Mouse (Mus musculus) adrenal gland, postnatal 10 days (tissue): ENCODE measurements around the gene Pkn3. TPM values are rescaled to one million over a fixed set of nuclear protein-coding genes. Genes with fewer than 3 reads are reported as not detected.

Experiments
- total RNA-seq, 2 experiments: library from RNA; stranded (reverse); gene quantifications; 2 replicates each; pipeline ENCODE4 v1.2.3; 2021

Gene Pkn3
- total RNA-seq, 2 experiments from 2014 or later: 6.3 to 10.1 TPM

Other genes with a start within 250 kb of the Pkn3 start
- gene Cercam, start 208.5 kb upstream of the Pkn3 start, total RNA-seq: 10 to 100 TPM; 16.6 to 19.0 TPM
- 10 to 100 TPM; 41.1 to 44.6 TPM for gene Odf2, start 188.5 kb upstream of the Pkn3 start, total RNA-seq
- 10 to 100 TPM; 31.8 to 36.5 TPM for gene Gle1, start 142.3 kb upstream of the Pkn3 start, total RNA-seq
- gene Sptan1, start 112.1 kb upstream of the Pkn3 start, total RNA-seq: 100 to 1,000 TPM; 200 to 226 TPM
- gene Wdr34, start 28.8 kb upstream of the Pkn3 start, total RNA-seq: 10 to 100 TPM; 20.1 to 24.4 TPM
- gene Set, start 20.3 kb upstream of the Pkn3 start, total RNA-seq: 100 to 1,000 TPM; 216 to 221 TPM
- gene Zdhhc12, start 16.0 kb downstream of the Pkn3 start, total RNA-seq: 10 to 100 TPM; 14.9 to 19.0 TPM
- gene Zer1, start 46.9 kb downstream of the Pkn3 start, total RNA-seq: 10 to 100 TPM; 29.9 to 45.4 TPM
- 10 to 100 TPM; 47.2 to 64.0 TPM for gene Tbc1d13, start 56.1 kb downstream of the Pkn3 start, total RNA-seq
- 10 to 100 TPM; 55.6 to 58.2 TPM for gene Endog, start 93.8 kb downstream of the Pkn3 start, total RNA-seq
- gene Spout1, start 100.8 kb downstream of the Pkn3 start, total RNA-seq: 10 to 100 TPM; 18.1 TPM
- 10 to 100 TPM; 27.4 to 27.9 TPM for gene Kyat1, start 128.2 kb downstream of the Pkn3 start, total RNA-seq
- gene Lrrc8a, start 160.0 kb downstream of the Pkn3 start, total RNA-seq: 10 to 100 TPM; 43.5 to 53.2 TPM
- 1 to 10 TPM; 1.9 to 2.0 TPM for gene Gm28035, start 162.9 kb downstream of the Pkn3 start, total RNA-seq
- 10 to 100 TPM; 23.7 to 24.1 TPM for gene Phyhd1, start 188.5 kb downstream of the Pkn3 start, total RNA-seq
- not detected for gene Gm28038, start 203.4 kb downstream of the Pkn3 start, total RNA-seq
- 10 to 100 TPM; 43.4 to 46.2 TPM for gene Dolk, start 208.7 kb downstream of the Pkn3 start, total RNA-seq
- 10 to 100 TPM; 37.9 to 45.3 TPM for gene Nup188, start 208.7 kb downstream of the Pkn3 start, total RNA-seq